Mouse (Mus musculus): ENCODE data around the gene Lypd6.

The Lypd6 gene

GRCm38 (mm10) chr2:50110167-50110566 lies 43.9 kb downstream of the Lypd6 start:
- DNase-seq (ENCODE audit: low spot score in 2 of 2): peak; percentile 13 to 15

- no peak for DNase-seq (ENCODE audit: low spot score in 2 of 2)
Observed at GRCm38 (mm10) chr2:50111169-50111568, 44.9 kb downstream of the Lypd6 start.

DNA sequence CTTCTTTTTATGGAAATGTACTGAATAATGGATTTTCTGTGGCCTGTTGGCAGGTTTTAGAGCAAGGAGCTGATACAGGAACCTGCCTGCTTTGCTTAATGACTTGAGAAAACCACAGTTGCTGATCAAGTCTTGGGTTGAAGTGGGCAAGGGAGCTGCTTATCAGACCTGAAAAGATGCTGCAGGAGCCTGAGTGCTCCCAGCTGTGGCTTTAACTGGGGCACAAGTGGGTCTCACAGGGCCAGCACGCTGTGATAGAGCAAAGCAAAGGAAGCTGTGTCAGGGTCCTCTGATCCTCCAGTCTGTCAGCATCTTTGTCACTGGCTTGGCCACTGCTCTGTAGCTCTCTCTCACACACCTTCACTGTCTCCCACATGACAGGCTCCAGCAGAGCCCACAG lies 45.4 kb downstream of the Lypd6 start:
- no peak for DNase-seq (ENCODE audit: low spot score in 2 of 2)

GRCm38 (mm10) chr2:50112427-50112826 lies 46.2 kb downstream of the Lypd6 start:
- DNase-seq (ENCODE audit: low spot score in 2 of 2): no peak

GRCm38 (mm10) chr2:50119101-50119500 lies 52.9 kb downstream of the Lypd6 start:
- DNase-seq (ENCODE audit: low spot score in 2 of 2): no peak

DNA sequence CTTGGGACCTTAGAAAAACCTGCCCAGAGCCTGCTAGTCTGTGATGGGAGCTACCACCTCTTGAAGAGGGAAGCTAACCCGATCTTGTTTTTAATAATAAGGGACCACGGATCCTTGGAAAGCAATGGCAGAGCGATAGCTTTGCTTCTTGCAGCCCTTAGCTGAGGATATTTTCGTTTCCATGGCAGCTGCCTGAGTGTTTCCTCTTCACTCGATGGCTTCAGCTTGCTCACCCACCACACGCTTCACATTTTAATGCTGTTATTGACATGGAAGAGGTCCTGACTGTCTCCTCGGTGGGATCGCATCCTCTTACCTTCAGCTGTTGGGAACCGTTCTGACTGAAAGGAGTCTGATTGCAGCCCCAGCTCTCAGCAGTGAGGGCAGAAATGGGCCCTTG lies 54.6 kb downstream of the Lypd6 start:
- DNase-seq (ENCODE audit: low spot score in 2 of 2): no peak

GRCm38 (mm10) chr2:50123376-50123775 lies 57.1 kb downstream of the Lypd6 start:
- DNase-seq (ENCODE audit: low spot score in 2 of 2): no peak

DNA sequence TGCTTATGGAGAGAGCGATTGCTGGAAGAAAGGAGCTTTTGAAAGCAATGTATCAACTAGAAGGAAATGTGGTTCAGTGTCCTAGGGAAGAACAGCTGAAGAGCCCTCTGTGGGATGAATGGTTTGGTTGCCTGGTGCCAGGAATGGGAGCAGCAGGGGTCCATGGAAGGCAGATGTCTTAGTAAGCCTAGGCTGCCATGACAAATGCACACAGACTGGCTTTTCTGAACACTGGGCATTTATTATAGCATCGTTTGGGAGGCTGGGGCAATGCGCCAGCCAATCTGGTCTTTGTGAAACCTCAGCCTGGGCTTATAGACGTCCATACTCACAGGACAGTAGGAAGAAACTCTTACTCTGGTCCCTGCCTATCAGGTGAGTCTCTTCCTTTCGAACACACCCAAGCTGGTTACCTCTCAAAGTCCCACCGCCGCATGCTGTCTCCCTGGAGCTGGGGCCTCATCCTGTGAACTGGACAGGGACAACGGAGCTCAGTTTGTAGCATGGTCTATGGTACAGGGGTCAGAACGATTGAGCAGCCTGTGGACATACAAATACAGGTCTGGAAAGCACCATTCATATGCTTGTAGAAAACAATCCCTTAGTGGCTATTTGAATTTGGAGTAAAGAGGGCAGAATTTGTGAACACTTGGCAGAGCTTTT lies 61.4 kb downstream of the Lypd6 start:
- DNase-seq (ENCODE audit: low spot score in 2 of 2): no peak

DNA sequence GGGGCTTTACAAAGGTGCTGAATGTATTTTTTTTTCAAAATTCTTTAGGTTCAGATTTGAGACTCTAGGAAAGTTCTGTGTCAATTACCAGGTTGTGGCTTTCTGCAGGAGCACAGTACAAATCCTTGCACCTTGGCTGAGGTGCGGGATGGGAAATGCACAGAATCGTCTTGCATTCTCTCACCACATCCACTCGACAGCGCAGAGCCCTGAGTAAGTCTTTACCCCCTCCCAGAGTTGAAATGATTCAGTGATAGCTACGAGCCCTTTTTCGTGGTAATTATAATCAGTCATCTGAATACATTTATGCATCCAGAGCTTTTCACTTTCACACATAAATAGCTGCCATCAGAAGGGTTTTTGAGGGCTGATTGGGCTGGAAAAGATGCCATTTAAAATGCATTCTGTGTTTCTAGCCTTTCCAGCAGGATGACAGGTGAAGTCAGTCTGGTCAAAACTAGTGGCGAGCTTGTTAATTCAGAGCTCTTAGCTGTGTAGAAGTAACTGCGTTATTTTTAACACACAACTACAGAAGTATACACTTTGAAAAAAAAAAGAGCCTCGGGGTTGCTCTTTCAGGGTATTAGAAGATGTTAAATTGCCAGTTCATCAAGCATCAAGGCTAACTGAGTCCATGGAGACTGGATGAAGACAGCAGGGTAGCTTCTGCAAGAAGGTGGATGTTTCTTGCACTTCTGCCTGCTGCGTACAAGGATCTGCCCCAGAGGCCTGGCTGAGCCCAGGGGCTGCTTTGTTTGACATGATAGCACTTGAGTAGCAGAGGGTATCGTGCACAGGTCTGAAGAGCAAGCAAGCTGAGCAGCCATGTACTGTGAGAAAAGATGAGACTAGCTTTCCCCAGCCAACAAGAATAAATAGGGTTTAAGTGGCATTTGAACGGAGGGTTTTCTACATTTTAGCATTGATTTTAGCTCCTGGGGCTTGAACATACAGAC lies 62.4 kb downstream of the Lypd6 start:
- DNase-seq (ENCODE audit: low spot score in 2 of 2): no peak

DNA sequence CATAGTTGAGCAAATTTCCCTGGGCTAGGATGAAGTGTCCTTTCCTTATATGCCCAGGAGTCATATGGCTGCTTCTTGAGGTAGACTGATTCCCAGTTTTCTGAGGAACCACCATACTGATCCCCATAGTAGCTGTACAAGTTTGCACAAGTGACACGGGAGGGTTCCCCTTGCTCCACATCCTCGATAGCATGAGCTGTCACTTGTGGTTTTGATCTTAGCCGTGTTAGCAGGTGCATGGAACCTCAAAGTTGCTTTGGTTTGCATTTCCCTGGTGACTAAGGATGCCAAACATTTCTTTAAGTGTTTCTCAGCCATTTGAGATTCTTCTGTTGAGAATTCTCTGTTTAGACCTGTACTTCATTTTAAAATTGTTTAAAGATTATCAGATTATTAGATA lies 64.4 kb downstream of the Lypd6 start:
- no peak for DNase-seq (ENCODE audit: low spot score in 2 of 2)

- DNase-seq (ENCODE audit: low spot score in 2 of 2): no peak
Observed at GRCm38 (mm10) chr2:50143672-50144071, 77.4 kb downstream of the Lypd6 start.

GRCm38 (mm10) chr2:50147308-50147707 lies 81.1 kb downstream of the Lypd6 start:
- no peak for DNase-seq (ENCODE audit: low spot score in 2 of 2)

DNA sequence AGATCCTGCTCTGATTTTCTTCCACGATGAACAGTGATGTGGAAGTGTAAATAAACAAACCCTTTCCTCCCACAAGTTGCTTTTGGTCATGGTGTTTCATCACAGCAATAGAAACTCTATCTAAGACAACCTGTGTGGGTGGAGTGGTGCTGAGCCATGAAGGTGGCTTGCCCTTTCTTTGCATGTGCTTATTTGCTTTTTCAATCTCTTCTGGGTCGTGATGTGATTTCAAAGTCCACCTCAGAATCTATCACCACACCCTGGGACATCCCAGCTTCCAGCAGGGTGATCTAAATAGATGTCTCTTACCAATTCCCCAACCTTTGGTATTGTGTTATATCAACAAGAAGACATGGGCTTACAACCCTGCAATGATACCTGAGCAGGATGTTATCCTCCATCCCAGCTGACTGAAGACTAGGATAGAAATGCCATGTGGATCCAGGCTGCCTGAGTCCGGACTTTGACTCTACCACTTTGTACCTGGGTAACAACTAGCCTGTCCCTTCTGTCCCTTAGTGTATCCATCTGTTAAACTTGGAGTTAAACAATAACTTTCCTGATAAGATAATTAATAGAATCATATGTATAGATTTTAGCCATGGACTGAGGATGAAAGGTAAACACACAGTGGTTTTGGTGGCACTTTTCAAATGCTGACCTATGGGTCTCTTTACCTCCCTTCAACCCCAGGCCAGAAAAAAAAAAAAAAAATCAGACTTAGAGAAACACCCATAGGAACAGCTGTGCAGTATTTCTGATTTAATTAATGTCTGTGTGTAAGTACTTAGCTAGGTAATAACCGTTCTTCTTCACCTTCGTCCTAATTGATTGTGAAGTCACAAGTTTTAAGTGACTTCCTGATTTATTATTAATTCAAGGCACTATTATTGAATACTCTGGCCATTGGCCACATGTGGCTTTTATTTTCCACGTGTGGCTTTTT lies 83.3 kb downstream of the Lypd6 start:
- no peak for DNase-seq (ENCODE audit: low spot score in 2 of 2)

- no peak for DNase-seq (ENCODE audit: low spot score in 2 of 2)
Observed at GRCm38 (mm10) chr2:50150203-50150590, 84.0 kb downstream of the Lypd6 start.

- DNase-seq (ENCODE audit: low spot score in 2 of 2): no peak
Observed at GRCm38 (mm10) chr2:50150816-50151215, 84.6 kb downstream of the Lypd6 start.

GRCm38 (mm10) chr2:50151401-50151800 lies 85.2 kb downstream of the Lypd6 start:
- no peak for DNase-seq (ENCODE audit: low spot score in 2 of 2)

- DNase-seq (ENCODE audit: low spot score in 2 of 2): no peak
Observed at GRCm38 (mm10) chr2:50151879-50152278, 85.7 kb downstream of the Lypd6 start.

DNA sequence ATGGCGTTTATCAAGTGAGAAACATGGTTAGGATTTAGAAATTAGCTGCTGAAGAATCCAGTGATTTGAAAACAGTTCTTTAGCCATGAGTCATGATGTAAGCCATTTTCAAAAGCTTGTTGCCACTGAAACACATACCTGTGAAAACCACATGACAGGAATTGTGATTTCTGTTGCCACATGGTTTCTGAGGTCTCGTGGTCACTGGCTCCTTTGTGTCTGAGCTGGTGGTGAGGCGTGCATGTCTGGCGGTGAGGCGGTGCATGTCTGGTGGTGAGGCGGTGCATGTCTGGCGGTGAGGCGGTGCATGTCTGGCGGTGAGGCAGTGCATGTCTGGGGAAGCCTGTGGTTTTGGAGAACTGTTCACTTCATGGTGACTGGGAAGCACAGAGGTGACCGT lies 89.8 kb downstream of the Lypd6 start:
- DNase-seq (ENCODE audit: low spot score in 2 of 2): no peak

DNA sequence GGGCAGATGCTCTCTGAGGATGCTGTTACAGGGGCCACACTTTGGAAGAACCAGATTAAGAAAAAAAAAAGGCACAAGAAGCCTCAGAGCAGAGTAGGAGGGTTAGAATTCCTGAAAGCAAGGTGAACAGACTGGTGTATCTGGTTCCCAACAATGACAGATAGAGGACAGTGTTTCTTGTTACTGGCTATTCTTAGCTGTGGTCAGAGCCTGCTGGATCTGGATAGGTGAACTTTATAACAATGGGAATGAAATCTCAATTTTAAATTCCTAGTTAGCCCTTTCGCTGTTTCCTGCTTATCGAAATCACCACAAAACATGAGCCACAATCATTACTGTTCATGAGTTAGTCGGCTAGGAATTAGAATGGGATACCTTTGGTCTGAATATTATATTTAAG lies 93.8 kb downstream of the Lypd6 start:
- DNase-seq (ENCODE audit: low spot score in 2 of 2): no peak

- no peak for DNase-seq (ENCODE audit: low spot score in 2 of 2)
Observed at GRCm38 (mm10) chr2:50163608-50164007, 97.4 kb downstream of the Lypd6 start.

DNA sequence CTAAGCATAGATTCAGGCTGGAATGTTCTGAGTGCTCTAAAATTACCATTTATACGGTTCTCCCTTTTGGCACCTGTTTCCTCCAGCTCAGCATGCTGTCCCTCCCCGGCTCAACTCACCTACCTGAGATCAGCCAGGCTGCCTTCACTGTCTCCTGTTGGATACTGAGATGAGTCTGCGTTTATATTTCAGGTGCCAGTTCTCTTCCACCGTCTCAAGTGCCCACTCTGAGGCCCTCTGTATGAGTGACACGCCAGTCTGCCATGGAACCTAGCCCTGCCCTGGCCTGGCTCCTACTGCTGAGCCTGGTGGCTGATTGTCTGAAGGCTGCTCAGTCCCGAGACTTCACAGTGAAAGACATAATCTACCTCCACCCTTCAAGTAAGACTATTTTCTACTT lies 99.0 kb downstream of the Lypd6 start:
- DNase-seq (ENCODE audit: low spot score in 2 of 2): no peak

GRCm38 (mm10) chr2:50166082-50166481 lies 99.9 kb downstream of the Lypd6 start:
- no peak for DNase-seq (ENCODE audit: low spot score in 2 of 2)

All from frontal cortex, postnatal 25 days (tissue).